Mouse (Mus musculus) lung, embryonic 16.5 days (tissue): Measurements from ENCODE around the gene Prpf6. TPM values are rescaled to one million over a fixed set of nuclear protein-coding genes. Genes with fewer than 3 reads are reported as not detected.

ENCODE experiments used
- ATAC-seq: fragments of 200-750 bp; cut with Nextera tagmentation; 2 replicates; pipeline ENCODE4 v1.8.0; 2017; ENCODE audit warnings: low read depth, mild to moderate bottlenecking, moderate library complexity
- H3K27ac ChIP-seq: fragments of 300-500 bp; sonication (generic); 2 replicates; pipeline ENCODE4 v1.5.1; 2014; ENCODE audit warnings: mild to moderate bottlenecking, control low read depth, low read length
- H3K27me3 ChIP-seq: fragments of 300-500 bp; sonication (generic); 2 replicates; pipeline ENCODE4 v1.6.1; 2014; ENCODE audit warnings: low read depth, low read length, mixed read lengths; ENCODE audit not compliant: control insufficient read depth, insufficient read depth
- H3K36me3 ChIP-seq: fragments of 300-500 bp; sonication (generic); 2 replicates; pipeline ENCODE4 v1.6.1; 2014; ENCODE audit warnings: low read length; ENCODE audit not compliant: control insufficient read depth, insufficient read depth
- H3K4me1 ChIP-seq: fragments of 300-500 bp; sonication (generic); replicated peaks from 2 replicates; pipeline ENCODE4 v1.6.1; 2014; ENCODE audit warnings: low read length, mixed read lengths; ENCODE audit not compliant: control insufficient read depth, insufficient read depth
- H3K4me2 ChIP-seq: fragments of 300-500 bp; sonication (generic); 2 replicates; pipeline ENCODE4 v1.6.1; 2014; ENCODE audit warnings: low read depth, low read length, control low read depth
- H3K4me3 ChIP-seq: fragments of 300-500 bp; sonication (generic); 2 replicates; pipeline ENCODE4 v1.5.1; 2014; ENCODE audit warnings: mild to moderate bottlenecking, low read length, control low read depth
- H3K9ac ChIP-seq: fragments of 300-500 bp; sonication (generic); 2 replicates; pipeline ENCODE4 v1.6.1; 2014; ENCODE audit warnings: low read length, control low read depth
- H3K9me3 ChIP-seq: fragments of 300-500 bp; sonication (generic); 2 replicates; pipeline ENCODE4 v1.6.1; 2016; ENCODE audit warnings: low read length; ENCODE audit not compliant: control insufficient read depth
- WGBS: fragments of 180-500 bp; shearing (Covaris S2); extraction: QIAGEN DNeasy Blood & Tissue Kit; methylation state at CpG from one replicate; pipeline ENCODE4 v1.1.7; 2014; 5-methylcytosine and 5-hydroxymethylcytosine counted together
- polyA plus RNA-seq: library from polyadenylated mRNA; unstranded; fragments of >200 nt; fragmentation: Nextera tagmentation; extraction: Ambion mirVana; gene quantifications from 2 replicates; pipeline ENCODE4 v1.2.1, GENCODE M21; 2015

The Prpf6 gene
- 59.1 and 59.3 TPM in 2 replicates for polyA plus RNA-seq

DNA sequence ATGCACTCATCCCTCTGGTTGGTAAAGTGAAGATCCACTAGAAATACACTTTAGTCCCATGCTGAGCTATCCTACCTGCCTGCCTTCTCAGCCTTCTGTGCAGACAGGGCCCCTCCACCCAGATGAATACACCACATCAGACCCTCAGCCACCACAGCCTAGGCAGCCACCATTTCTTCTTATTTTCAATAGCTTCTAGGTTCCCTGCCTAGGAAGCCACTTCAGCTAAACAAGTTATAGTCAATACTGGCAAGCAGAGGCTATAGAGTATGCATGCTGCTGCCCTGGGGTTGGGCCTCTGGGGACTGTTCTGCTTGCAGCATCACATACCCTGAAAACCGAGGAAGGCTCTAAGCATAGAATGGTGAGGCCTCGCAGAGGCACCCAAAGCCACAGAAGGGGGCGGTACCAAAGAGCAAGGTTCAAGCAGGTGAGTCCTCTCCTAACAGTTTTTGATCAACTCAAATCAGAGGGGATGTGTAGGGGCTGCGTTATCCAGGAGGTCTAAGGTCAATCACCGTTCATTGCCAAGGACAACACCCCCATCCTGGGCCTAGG is at the start of gene Prpf6:
Gene Prpf6, plus strand, starts transcription at position 341 of the 558 bp plus-strand sequence.
- Histone ChIP-seq H3K4me1 (peaks cover 14% of the 10 kb centered on the region), H3K27me3 (no peaks in the 10 kb centered on the region), H3K4me2 (peak within 1 kb of the TSS; percentile 84), H3K9me3 (no peaks in the 10 kb centered on the region), H3K4me3 (peak within 1 kb of the TSS; percentile 94), H3K27ac (peak within 1 kb of the TSS; percentile 81), H3K36me3 (peaks cover 20% of the 10 kb centered on the region), H3K9ac (peak within 1 kb of the TSS; percentile 84)
- 0 out of 2 replicates have a peak, but pooled peaks have one; percentile 20 for ATAC-seq
- WGBS, result 9% methylated on average over 5 of the region's 5 CpGs

DNA sequence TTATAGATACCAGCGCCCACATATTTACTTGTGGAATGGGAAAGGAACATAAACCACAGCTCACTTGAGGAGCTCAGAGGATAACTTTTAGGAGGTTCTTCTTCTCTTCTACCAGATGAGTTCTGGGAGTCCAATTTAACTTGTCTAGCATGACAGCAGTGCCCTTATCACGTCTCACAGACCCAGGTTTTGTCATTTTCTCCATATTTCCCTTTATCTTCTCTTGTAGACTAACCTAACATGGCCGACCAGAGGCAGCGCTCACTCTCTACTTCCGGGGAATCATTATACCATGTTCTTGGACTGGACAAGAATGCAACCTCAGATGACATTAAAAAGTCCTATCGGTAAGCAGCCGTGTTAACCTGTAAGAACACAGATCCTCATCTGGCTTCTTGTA is 45.5 kb upstream of the Prpf6 start:
- Histone ChIP-seq H3K9me3 (no peaks in the 10 kb centered on the region), H3K4me2 (no peak overlapping the region), H3K27ac (no peak overlapping the region), H3K4me1 (no peaks in the 10 kb centered on the region), H3K27me3 (no peaks in the 10 kb centered on the region), H3K36me3 (peaks cover 30% of the 10 kb centered on the region), H3K4me3 (no peak overlapping the region), H3K9ac (no peak overlapping the region)
- ATAC-seq, result no peak
- 92% methylated on average over 7 of the region's 7 CpGs for WGBS

DNA sequence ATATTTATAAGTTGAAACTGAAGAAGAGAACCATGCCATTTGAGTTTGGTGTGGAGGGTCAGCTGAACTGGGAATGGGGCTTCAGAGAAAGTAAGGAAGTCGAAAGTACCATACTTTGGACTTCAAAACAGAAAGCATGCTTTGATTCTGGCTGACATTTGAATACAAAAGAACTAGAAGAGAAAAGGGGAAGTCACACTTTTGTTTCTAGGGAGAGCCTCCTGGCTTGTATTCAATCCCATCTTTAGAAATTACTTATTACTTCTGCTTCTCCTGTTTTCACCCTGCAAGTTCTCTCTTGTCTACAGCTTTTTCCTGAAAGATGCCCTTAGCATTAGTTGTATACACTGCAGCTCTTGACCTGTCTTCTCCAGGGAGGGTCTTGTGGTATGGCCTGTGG is 43.4 kb upstream of the Prpf6 start:
- H3K4me3 ChIP-seq, result no peak overlapping the region
- H3K4me2 ChIP-seq, result no peak overlapping the region
- no peak for ATAC-seq
- H3K27me3 ChIP-seq, result no peaks in the 10 kb centered on the region
- no peaks in the 10 kb centered on the region for H3K4me1 ChIP-seq
- 67% methylated on average over 1 of the region's 1 CpGs for WGBS
- H3K9me3 ChIP-seq, result no peaks in the 10 kb centered on the region
- no peak overlapping the region for H3K9ac ChIP-seq
- H3K27ac ChIP-seq, result no peak overlapping the region
- peaks cover 38% of the 10 kb centered on the region for H3K36me3 ChIP-seq

DNA sequence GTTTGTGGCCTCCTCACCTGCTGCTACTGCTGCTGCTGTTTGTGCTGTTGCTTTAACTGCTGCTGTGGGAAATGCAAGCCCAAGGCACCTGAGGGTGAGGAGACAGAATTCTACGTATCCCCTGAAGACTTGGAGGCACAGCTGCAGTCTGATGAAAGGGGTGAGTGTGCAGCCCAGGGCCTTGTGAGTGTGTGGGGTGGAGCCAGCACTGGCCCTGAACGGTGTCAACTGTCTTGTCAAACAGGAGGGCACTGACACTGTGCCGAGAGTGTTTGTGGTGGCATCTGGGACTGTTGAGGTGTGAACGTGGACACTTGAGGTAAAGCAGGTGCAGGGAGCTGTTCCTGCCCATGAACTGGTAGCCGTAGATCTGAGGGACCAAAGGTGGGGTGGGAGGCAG is 43.0 kb upstream of the Prpf6 start:
- H3K27ac ChIP-seq, result no peak overlapping the region
- no peaks in the 10 kb centered on the region for H3K9me3 ChIP-seq
- H3K36me3 ChIP-seq, result peaks cover 38% of the 10 kb centered on the region
- no peak overlapping the region for H3K4me3 ChIP-seq
- ATAC-seq, result no peak
- H3K27me3 ChIP-seq, result no peaks in the 10 kb centered on the region
- no peak overlapping the region for H3K4me2 ChIP-seq
- H3K9ac ChIP-seq, result no peak overlapping the region
- H3K4me1 ChIP-seq, result no peaks in the 10 kb centered on the region
- WGBS, result 81% methylated on average over 5 of the region's 5 CpGs

DNA sequence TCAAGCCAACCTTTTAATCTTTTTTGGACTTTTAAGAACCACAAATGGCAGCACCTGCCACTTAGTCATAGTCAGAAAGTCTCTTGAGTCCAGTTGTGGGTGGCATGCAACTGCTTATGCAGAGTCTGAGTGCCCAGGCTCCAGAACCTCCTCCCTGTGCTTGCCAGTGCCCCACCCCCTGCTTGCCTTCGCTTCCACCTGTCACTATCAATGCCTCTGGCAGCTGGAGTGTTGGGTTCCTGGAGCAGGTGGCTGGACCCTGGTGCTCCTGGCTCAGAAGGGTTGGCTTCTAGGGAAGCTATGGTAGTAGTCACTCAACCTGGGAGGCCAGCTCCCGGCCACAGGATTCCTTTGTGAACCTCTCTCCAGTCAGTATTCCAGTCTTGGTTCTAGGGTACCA is 41.4 kb upstream of the Prpf6 start:
- no peak overlapping the region for H3K4me3 ChIP-seq
- H3K27ac ChIP-seq, result no peak overlapping the region
- ATAC-seq, result no peak
- H3K36me3 ChIP-seq, result peaks cover 38% of the 10 kb centered on the region
- no peaks in the 10 kb centered on the region for H3K4me1 ChIP-seq
- H3K9ac ChIP-seq, result no peak overlapping the region
- H3K9me3 ChIP-seq, result no peaks in the 10 kb centered on the region
- H3K4me2 ChIP-seq, result no peak overlapping the region
- WGBS, result 98% methylated on average over 2 of the region's 2 CpGs
- H3K27me3 ChIP-seq, result no peaks in the 10 kb centered on the region

DNA sequence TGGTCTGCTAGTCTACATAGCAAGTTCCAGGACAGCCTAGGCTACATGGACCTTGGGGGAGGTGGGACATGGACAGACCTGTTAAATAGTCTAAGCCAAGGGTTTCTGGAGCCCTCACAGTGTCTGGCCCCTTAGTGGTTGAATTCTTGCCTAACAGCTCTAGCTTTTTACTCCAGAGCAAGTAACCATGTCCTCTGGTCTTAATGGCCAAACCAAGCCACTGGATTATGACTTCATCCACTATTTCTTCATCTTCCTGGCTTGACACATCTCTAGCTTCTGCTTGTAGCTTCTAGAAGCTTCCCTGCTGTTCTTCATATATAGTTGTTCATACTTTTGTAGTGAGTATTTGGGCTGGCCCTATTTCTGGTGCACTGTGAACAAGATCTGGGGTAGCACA is 37.9 kb upstream of the Prpf6 start:
- no peak overlapping the region for H3K4me2 ChIP-seq
- H3K9me3 ChIP-seq, result no peaks in the 10 kb centered on the region
- H3K4me1 ChIP-seq, result no peaks in the 10 kb centered on the region
- ATAC-seq, result no peak
- H3K27me3 ChIP-seq, result no peaks in the 10 kb centered on the region
- peaks cover 24% of the 10 kb centered on the region for H3K36me3 ChIP-seq
- no peak overlapping the region for H3K27ac ChIP-seq
- H3K9ac ChIP-seq, result no peak overlapping the region
- no peak overlapping the region for H3K4me3 ChIP-seq

DNA sequence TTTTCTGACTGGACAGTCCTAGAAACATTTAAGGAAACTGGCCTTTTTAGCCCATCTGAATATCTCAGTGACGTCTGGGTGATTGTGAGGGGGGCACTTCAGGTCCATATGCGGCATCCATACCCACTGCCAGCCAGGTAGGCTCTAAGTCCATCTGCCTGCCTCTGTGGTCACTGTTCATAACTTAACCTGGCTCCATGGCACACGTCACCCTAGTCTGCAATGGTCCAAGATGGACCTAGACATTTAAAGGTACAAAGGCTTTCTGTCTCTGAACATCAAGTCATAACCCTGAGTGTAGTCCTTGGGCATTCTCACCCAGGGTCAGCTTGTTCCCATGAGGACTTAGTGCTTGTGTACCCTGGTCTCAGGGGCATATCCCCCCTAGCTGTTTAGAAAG is 24.3 kb upstream of the Prpf6 start:
- Histone ChIP-seq H3K36me3 (no peaks in the 10 kb centered on the region), H3K4me2 (no peak overlapping the region), H3K4me1 (no peaks in the 10 kb centered on the region), H3K4me3 (no peak overlapping the region), H3K27ac (no peak overlapping the region), H3K9ac (no peak overlapping the region), H3K27me3 (no peaks in the 10 kb centered on the region), H3K9me3 (no peaks in the 10 kb centered on the region)
- ATAC-seq, result no peak
- WGBS, result 75% methylated on average over 3 of the region's 3 CpGs

DNA sequence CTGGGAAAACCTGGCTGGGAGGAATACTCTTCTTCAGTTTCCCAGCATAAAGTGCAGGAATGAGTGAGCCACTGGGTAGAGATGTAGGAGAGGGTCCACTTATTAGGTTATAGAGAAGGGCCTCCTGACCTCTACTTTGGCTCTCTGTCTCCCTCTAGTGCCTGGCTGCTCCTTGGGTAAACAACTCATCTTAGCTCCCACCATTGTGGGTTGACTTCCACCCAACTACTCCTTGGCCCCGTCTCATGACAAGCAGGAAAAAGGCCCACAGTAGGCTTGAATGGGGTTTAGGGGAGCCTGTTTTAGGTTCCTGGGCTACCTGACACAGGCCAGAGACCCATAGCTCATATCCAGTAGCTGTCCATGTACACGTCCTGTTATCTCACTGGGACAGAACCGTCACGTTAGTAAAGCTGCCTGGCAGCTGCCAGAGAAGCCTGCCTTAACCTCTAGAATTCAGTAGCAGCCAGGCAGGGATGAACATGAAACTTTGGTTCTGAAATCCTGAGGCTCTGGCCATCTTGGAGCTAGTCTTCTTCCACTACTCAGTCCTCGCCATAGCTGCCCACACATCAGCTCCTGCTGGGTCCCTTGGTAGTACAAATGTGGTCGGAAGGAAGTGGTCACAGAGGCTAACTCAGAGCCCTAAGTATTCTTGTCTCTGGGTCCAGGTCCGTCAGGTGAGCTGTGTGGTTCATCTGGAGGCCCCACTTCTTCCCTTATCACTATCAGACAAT is 23.2 kb upstream of the Prpf6 start:
- ATAC-seq, result no peak
- no peaks in the 10 kb centered on the region for H3K4me1 ChIP-seq
- WGBS, result 67% methylated on average over 7 of the region's 7 CpGs
- no peak overlapping the region for H3K4me2 ChIP-seq
- no peak overlapping the region for H3K9ac ChIP-seq
- no peaks in the 10 kb centered on the region for H3K9me3 ChIP-seq
- H3K27ac ChIP-seq, result no peak overlapping the region
- H3K27me3 ChIP-seq, result no peaks in the 10 kb centered on the region
- H3K4me3 ChIP-seq, result no peak overlapping the region
- H3K36me3 ChIP-seq, result no peaks in the 10 kb centered on the region

DNA sequence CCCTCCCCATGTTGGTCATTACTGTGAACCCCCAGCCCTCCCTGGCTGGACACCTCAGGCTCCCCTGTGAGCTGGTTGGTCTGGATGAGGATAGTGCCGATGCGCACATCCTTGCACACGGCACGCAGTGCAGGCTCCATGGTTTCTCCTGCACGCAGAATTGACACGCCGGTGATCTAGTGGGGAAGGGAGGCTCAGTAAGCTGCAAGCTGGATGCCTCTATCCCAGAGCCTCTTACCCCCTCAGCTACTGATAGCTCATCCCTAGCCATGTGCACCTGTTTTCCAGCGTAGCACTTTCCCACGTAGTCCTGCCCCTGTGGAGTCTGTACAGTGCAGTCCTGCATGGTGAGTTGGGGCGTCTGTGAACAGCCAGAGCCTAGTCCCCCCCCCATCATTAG is 21.8 kb upstream of the Prpf6 start:
- H3K27me3 ChIP-seq, result no peaks in the 10 kb centered on the region
- H3K4me1 ChIP-seq, result no peaks in the 10 kb centered on the region
- H3K4me2 ChIP-seq, result no peak overlapping the region
- no peak overlapping the region for H3K9ac ChIP-seq
- H3K4me3 ChIP-seq, result no peak overlapping the region
- H3K27ac ChIP-seq, result no peak overlapping the region
- WGBS, result 88% methylated on average over 10 of the region's 10 CpGs
- no peaks in the 10 kb centered on the region for H3K9me3 ChIP-seq
- no peak for ATAC-seq
- no peaks in the 10 kb centered on the region for H3K36me3 ChIP-seq
